Mouse (Mus musculus) heart, postnatal 36 days (tissue): ENCODE results near the gene Lamp1. TPM values are rescaled to one million over a fixed set of nuclear protein-coding genes. Genes with fewer than 3 reads are reported as not detected.
A peak's percentile ranks its signal among the peaks of the same experiment; 100 is the strongest.

Experiments used
- DNase-seq, 2 experiments: peaks; one replicate each; pipeline ENCODE4 v3.0.0; 2021 to 2022
- intact Hi-C: fragments of 180-260 bp; cut with DNase I; formaldehyde crosslinking; loops from one replicate; pipeline ENCODE4 v1.15.1; 2025
- total RNA-seq, 2 experiments: library from RNA; stranded (reverse); gene quantifications; 2 replicates each; pipeline ENCODE4 v1.2.3; 2021

The Lamp1 gene
- total RNA-seq, 2 experiments from 2014 or later, result 403 to 406 TPM

GRCm38 (mm10) chr8:13199385-13200061, 40.6 kb downstream of the Lamp1 start:
- no peak for DNase-seq
- intact Hi-C loops, result loop anchor here (5.0 kb wide), 1 partner anchor 222 kb away; no protein-coding TSS in a partner anchor

GRCm38 (mm10) chr8:13200301-13201012, 41.5 kb downstream of the Lamp1 start, which contains the start of gene Grtp1:
TSS of gene Grtp1 (minus strand) at chr8:13200620.
- intact Hi-C loops, result loop anchor here (5.0 kb wide), 1 partner anchor 223 kb away; no protein-coding TSS in a partner anchor
- DNase-seq, result no peak

- no peak for DNase-seq
- intact Hi-C loops, result loop anchor here (5.0 kb wide), 1 partner anchor 224 kb away; no protein-coding TSS in a partner anchor
Measured at GRCm38 (mm10) chr8:13201013-13201334, 42.0 kb downstream of the Lamp1 start.

- intact Hi-C loops, result loop anchor here (5.0 kb wide), 1 partner anchor 225 kb away; no protein-coding TSS in a partner anchor
- no peak for DNase-seq
Measured at GRCm38 (mm10) chr8:13202041-13202440, 43.1 kb downstream of the Lamp1 start.

- intact Hi-C loops, result loop anchor here (5.0 kb wide), 1 partner anchor 226 kb away; no protein-coding TSS in a partner anchor
- DNase-seq, result no peak
Measured at GRCm38 (mm10) chr8:13202806-13203205, 43.8 kb downstream of the Lamp1 start.

- intact Hi-C loops, result loop anchor here (5.0 kb wide), 1 partner anchor 226 kb away; no protein-coding TSS in a partner anchor
- no peak for DNase-seq
Measured at GRCm38 (mm10) chr8:13203472-13203871, 44.5 kb downstream of the Lamp1 start.

GRCm38 (mm10) chr8:13204371-13205140, 45.6 kb downstream of the Lamp1 start:
- intact Hi-C loops, result loop anchor here (5.0 kb wide), 1 partner anchor 227 kb away; no protein-coding TSS in a partner anchor
- no peak for DNase-seq

- intact Hi-C loops, result no loop called here
- DNase-seq, result no peak
Measured at GRCm38 (mm10) chr8:13205311-13205710, 46.4 kb downstream of the Lamp1 start.

- no peak for DNase-seq
- intact Hi-C loops, result no loop called here
Measured at GRCm38 (mm10) chr8:13206290-13206689, 47.3 kb downstream of the Lamp1 start.

GRCm38 (mm10) chr8:13208627-13209355, 49.8 kb downstream of the Lamp1 start:
- intact Hi-C loops, result no loop called here
- DNase-seq, result peak in 1 of 2 experiments; percentile 51

GRCm38 (mm10) chr8:13209770-13210169, 50.8 kb downstream of the Lamp1 start:
- no peak for DNase-seq
- intact Hi-C loops, result loop anchor here (5.0 kb wide), 1 partner anchor 43 kb away; the partner anchor contains the start of gene Adprhl1

GRCm38 (mm10) chr8:13213479-13214268, 54.7 kb downstream of the Lamp1 start:
- intact Hi-C loops, result loop anchor here (2.0 to 5.0 kb wide), 2 partner anchors 39 to 81 kb away; partner anchors contain the start of gene Adprhl1
- peak; percentile 86 to 89 for DNase-seq

GRCm38 (mm10) chr8:13216386-13216785, 57.4 kb downstream of the Lamp1 start:
- intact Hi-C loops, result loop anchor here (5.0 kb wide), 1 partner anchor 239 kb away; no protein-coding TSS in a partner anchor
- no peak for DNase-seq

GRCm38 (mm10) chr8:13217093-13217492, 58.1 kb downstream of the Lamp1 start:
- no peak for DNase-seq
- intact Hi-C loops, result loop anchor here (5.0 kb wide), 1 partner anchor 240 kb away; no protein-coding TSS in a partner anchor

GRCm38 (mm10) chr8:13217986-13218385, 59.0 kb downstream of the Lamp1 start:
- DNase-seq, result no peak
- intact Hi-C loops, result loop anchor here (5.0 kb wide), 1 partner anchor 241 kb away; no protein-coding TSS in a partner anchor

- intact Hi-C loops, result loop anchor here (5.0 kb wide), 1 partner anchor 241 kb away; no protein-coding TSS in a partner anchor
Measured at GRCm38 (mm10) chr8:13218441-13218840, 59.5 kb downstream of the Lamp1 start.

GRCm38 (mm10) chr8:13224426-13224825, 65.5 kb downstream of the Lamp1 start:
- DNase-seq, result no peak
- intact Hi-C loops, result no loop called here

More at GRCm38 (mm10) chr8:13218441-13218840, 59.5 kb downstream of the Lamp1 start:
- no peak for DNase-seq
